Comparison of ENCODE assay signal across 7 mouse cellular contexts in the genomic region with DNA sequence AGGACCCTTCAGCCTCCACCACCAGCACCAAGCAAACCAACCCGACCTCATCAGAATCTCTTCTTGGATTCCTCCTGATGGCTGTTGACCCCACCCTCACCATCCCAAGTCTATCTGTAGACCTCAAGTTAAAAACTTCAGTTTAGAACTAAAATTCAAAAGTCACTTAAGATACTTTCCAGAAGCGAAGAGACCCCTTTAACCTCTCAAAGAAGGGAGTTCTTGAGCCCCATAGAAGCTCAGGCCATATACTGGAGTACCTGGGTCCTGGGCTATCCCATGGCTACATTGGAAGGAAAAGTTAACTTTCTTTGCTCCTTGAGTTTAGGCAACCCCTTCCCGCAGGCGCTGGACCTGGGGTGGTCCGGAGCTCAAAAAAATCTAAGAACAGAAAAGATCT. TPM values are rescaled to one million over a fixed set of nuclear protein-coding genes. Genes with fewer than 3 reads are reported as not detected.
DNase-seq lines count a peak whose midpoint lies in the region; ATAC-seq and TF ChIP-seq lines count a peak whose summit lies in the region.

No protein-coding gene starts in this region.

- peaks cover 29% of the 10 kb centered on the region for H3K4me1 ChIP-seq in megakaryocyte, embryonic 14.5 days
- H3K4me1 ChIP-seq in forebrain, embryonic 13.5 days: peaks cover 33% of the 10 kb centered on the region
- 0 out of 2 replicates have a peak, but pooled peaks cover 6% of the 10 kb centered on the region for H3K4me1 ChIP-seq in limb, embryonic 11.5 days (ENCODE audit: control insufficient read depth, insufficient read depth, low read length)
- peaks cover 7% of the 10 kb centered on the region for H3K4me1 ChIP-seq in small intestine, adult 2 months (ENCODE audit: control insufficient read depth, insufficient read depth, insufficient read length, low read length)

- peak overlapping the region; percentile 90 for H3K4me2 ChIP-seq in forebrain, embryonic 13.5 days
- H3K4me2 ChIP-seq in limb, embryonic 11.5 days (ENCODE audit: low read depth, severe bottlenecking): peak overlapping the region; percentile 72

- no peak for TF ChIP-seq POLR2A in small intestine, adult 2 months (IDR thresholded peaks at IDR 0.05; ENCODE audit: low read depth, low read length)

- no peak overlapping the region for H3K27ac ChIP-seq in forebrain, embryonic 13.5 days
- H3K27ac ChIP-seq in limb, embryonic 11.5 days (replicated peaks; ENCODE audit: low read depth, low read length): peak overlapping the region; percentile 79
- no peak overlapping the region for H3K27ac ChIP-seq in small intestine, adult 2 months (ENCODE audit: insufficient read depth, low read depth, low read length)

- WGBS in forebrain, embryonic 13.5 days: 13% methylated on average over 5 of the region's 5 CpGs
- WGBS in limb, embryonic 11.5 days: 11% methylated on average over 5 of the region's 5 CpGs
- WGBS in small intestine, adult 2 months: 11% methylated on average over 5 of the region's 5 CpGs

- no peak for TF ChIP-seq CTCF in small intestine, adult 2 months (IDR thresholded peaks at IDR 0.05; ENCODE audit: extremely low read depth, insufficient read length, insufficient replicate concordance, low read depth, low read length)

- peaks cover 11% of the 10 kb centered on the region for H3K9me3 ChIP-seq in megakaryocyte, embryonic 14.5 days
- H3K9me3 ChIP-seq in forebrain, embryonic 13.5 days (replicated peaks): peaks cover 3% of the 10 kb centered on the region
- H3K9me3 ChIP-seq in limb, embryonic 11.5 days (ENCODE audit: control insufficient read depth, low read length): peaks cover 3% of the 10 kb centered on the region; the same call in 1 of the 2 replicates

- H3K4me3 ChIP-seq in megakaryocyte, embryonic 14.5 days (replicated peaks): peak overlapping the region; percentile 94
- H3K4me3 ChIP-seq in forebrain, embryonic 13.5 days: peak overlapping the region; percentile 70
- H3K4me3 ChIP-seq in limb, embryonic 11.5 days (ENCODE audit: low read depth, low read length): peak overlapping the region; percentile 79
- H3K4me3 ChIP-seq in small intestine, adult 2 months (ENCODE audit: low read depth, low read length): peak overlapping the region; percentile 73

- peaks cover 55% of the 10 kb centered on the region for H3K27me3 ChIP-seq in megakaryocyte, embryonic 14.5 days (replicated peaks)
- H3K27me3 ChIP-seq in forebrain, embryonic 13.5 days: 0 out of 2 replicates have a peak, but pooled peaks cover 3% of the 10 kb centered on the region
- no peaks in the 10 kb centered on the region for H3K27me3 ChIP-seq in limb, embryonic 11.5 days (ENCODE audit: control insufficient read depth, insufficient read depth, low read length)
- peaks cover 37% of the 10 kb centered on the region for H3K27me3 ChIP-seq in small intestine, adult 2 months (ENCODE audit: control insufficient read depth, insufficient read depth, low read length)

- no peaks in the 10 kb centered on the region for H3K36me3 ChIP-seq in megakaryocyte, embryonic 14.5 days (replicated peaks; ENCODE audit: low read length)
- no peaks in the 10 kb centered on the region for H3K36me3 ChIP-seq in forebrain, embryonic 13.5 days (ENCODE audit: poor library complexity, severe bottlenecking)
- H3K36me3 ChIP-seq in limb, embryonic 11.5 days (ENCODE audit: control insufficient read depth, insufficient read depth, low read length): no peaks in the 10 kb centered on the region
- no peaks in the 10 kb centered on the region for H3K36me3 ChIP-seq in small intestine, adult 2 months (ENCODE audit: control insufficient read depth, insufficient read depth, low read length)

- no peak for ATAC-seq in megakaryocyte, adult 5-6 weeks (ENCODE audit: poor library complexity, severe bottlenecking)
- peak; percentile 1; the same call in 1 of the 2 replicates for ATAC-seq in forebrain, embryonic 13.5 days
- peak; percentile 48; the same call in 1 of the 2 replicates for ATAC-seq in limb, embryonic 11.5 days (ENCODE audit: insufficient number of reproducible peaks, low FRiP score, low TSS enrichment, low read depth)

- peak overlapping the region; percentile 80 for H3K9ac ChIP-seq in forebrain, embryonic 13.5 days
- peak overlapping the region; percentile 90 for H3K9ac ChIP-seq in limb, embryonic 11.5 days (ENCODE audit: low read length)

- DNase-seq in limb, embryonic 11.5 days (ENCODE audit: low spot score): no peak
- DNase-seq in Muller cell, postnatal 12 days (ENCODE audit: inconsistent ontology term): no peak
- no peak for DNase-seq in thymus, postnatal 0 days (ENCODE audit: low spot score)

RNA-seq across cellular contexts. Expression of gene Kcnmb4, which starts 1.1 kb away (rescaled TPM):
- polyA plus RNA-seq in megakaryocyte, embryonic 14.5 days (2012; ENCODE audit: insufficient read depth, low replicate concordance): 1.4 TPM in 1 of 2 replicates, not detected in the other
- total RNA-seq in megakaryocyte, adult 5-6 weeks (2015): not detected in 2 replicates
- total RNA-seq in megakaryocyte, adult 5-6 weeks (2017): not detected in 2 replicates
- 10.8 and 10.9 TPM in 2 replicates for polyA plus RNA-seq in forebrain, embryonic 13.5 days (2015; fragmentation: Nextera tagmentation; extraction: Ambion mirVana)
- polyA plus RNA-seq in limb, embryonic 11.5 days (2014; fragmentation: Nextera tagmentation; extraction: Ambion mirVana): 23.8 and 24.5 TPM in 2 replicates
- polyA plus RNA-seq in small intestine, adult 2 months (2012; rRNA removed): 2.9 and 8.9 TPM in 2 replicates
- polyA plus RNA-seq in thymus, postnatal 0 days (2015; fragmentation: Nextera tagmentation; extraction: Ambion mirVana): 15.1 and 20.5 TPM in 2 replicates
